Mouse (Mus musculus): ENCODE measurements around the gene Arhgef2.

DNA sequence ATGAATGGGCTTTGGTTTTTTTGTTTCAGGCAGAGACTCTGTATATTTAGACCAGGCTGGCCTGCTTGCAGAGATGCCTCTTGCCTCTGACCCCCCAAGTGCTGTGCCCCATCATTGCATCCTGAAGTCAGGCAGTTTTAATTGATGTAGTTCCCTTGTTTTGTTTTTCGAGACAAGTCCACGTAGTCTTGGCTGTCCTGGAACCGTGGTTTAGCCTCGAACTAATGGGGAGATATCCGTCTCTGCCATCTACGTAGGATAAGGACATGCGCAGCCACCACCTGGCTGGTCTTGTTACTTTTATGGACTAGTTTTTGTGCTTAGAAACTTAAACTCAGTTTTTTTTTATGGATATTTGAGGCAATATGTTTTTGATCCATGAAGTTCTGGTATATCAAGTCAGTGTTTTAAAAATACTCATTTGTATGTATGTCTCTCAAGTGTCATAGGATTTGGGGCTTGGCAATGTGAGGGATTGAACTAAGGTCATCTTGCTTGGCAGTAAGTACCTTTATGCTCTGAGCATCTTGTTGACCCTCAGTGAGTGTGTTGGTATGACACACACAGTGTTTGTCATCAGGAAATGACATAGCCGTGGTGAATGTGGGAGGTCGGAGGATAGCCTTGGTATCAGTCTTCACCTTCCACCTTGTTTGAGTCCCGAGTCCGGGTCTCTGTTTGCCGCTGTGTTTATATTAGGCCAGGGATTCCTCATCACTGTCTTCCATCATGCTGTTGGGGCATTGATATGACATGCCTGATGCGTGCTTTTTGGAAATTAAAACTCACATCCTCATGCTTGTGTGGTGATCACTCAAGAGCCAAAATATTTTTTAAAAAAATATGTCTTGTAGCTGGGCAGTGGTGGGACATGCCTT, 81.2 kb downstream of the Arhgef2 start:
- TF ChIP-seq CTCF (IDR thresholded peaks at IDR 0.05; ENCODE audit: low read depth) (no peak), EP300 (IDR thresholded peaks at IDR 0.05; ENCODE audit: low read depth) (no peak)
